Mouse (Mus musculus) testis, adult 2 months (tissue): ENCODE results near the gene Tox4. TPM values are rescaled to one million over a fixed set of nuclear protein-coding genes. Genes with fewer than 3 reads are reported as not detected.
"Not testable (repeated sequence)": the region's sequence is repeated elsewhere in the genome, so short reads cannot be mapped to it uniquely, and the experiment has no call there.

ENCODE experiments used
- H3K27ac ChIP-seq: fragments of 200-500 bp; 2 replicates; pipeline ENCODE4 v1.5.1; 2012; ENCODE audit warnings: low read depth, low read length; ENCODE audit not compliant: control insufficient read depth, insufficient read depth
- H3K27me3 ChIP-seq: fragments of 200-500 bp; 2 replicates; pipeline ENCODE4 v1.6.1; 2012; ENCODE audit warnings: mild to moderate bottlenecking, low read length, moderate library complexity; ENCODE audit not compliant: control insufficient read depth, insufficient read depth
- H3K36me3 ChIP-seq: fragments of 200-500 bp; 2 replicates; pipeline ENCODE4 v1.6.1; 2012; ENCODE audit warnings: mild to moderate bottlenecking, low read length; ENCODE audit not compliant: control insufficient read depth, insufficient read depth
- H3K4me1 ChIP-seq: fragments of 200-500 bp; 2 replicates; pipeline ENCODE4 v1.6.1; 2012; ENCODE audit warnings: low read length; ENCODE audit not compliant: control insufficient read depth, insufficient read depth
- H3K4me3 ChIP-seq: fragments of 200-500 bp; 2 replicates; pipeline ENCODE4 v1.5.1; 2012; ENCODE audit warnings: low read depth, mild to moderate bottlenecking, low read length, moderate library complexity, mixed read lengths; ENCODE audit not compliant: control insufficient read depth
- CTCF ChIP-seq: fragments of 200-500 bp; IDR thresholded peaks from 2 replicates; pipeline ENCODE4 v1.5.1; 2012; ENCODE audit warnings: low read depth, mild to moderate bottlenecking, inconsistent platforms, low read length, moderate library complexity; ENCODE audit not compliant: control insufficient read depth, insufficient read depth, insufficient replicate concordance
- POLR2A ChIP-seq: fragments of 200-500 bp; IDR thresholded peaks from 2 replicates; pipeline ENCODE4 v1.6.1; 2012; ENCODE audit warnings: low read depth, mild to moderate bottlenecking, inconsistent platforms, low read length, moderate library complexity; ENCODE audit not compliant: control insufficient read depth
- polyA plus RNA-seq: library from polyadenylated mRNA; depleted of rRNA; stranded (reverse); fragments of >200 nt; gene quantifications from 2 replicates; pipeline ENCODE4 v1.2.3, GENCODE M21; 2012

Tox4 gene
- polyA plus RNA-seq, 1 experiment, result 47.3 TPM

GRCm38 (mm10) chr14:52295558-52296264 is 16.8 kb downstream of the Tox4 start:
- Histone ChIP-seq H3K4me1 (no peaks in the 10 kb centered on the region), H3K27me3 (no peaks in the 10 kb centered on the region), H3K36me3 (no peaks in the 10 kb centered on the region), H3K4me3 (no peak overlapping the region), H3K27ac (no peak overlapping the region)
- TF ChIP-seq POLR2A, result no peak
- TF ChIP-seq CTCF, result no peak

GRCm38 (mm10) chr14:52303517-52303916 is 24.6 kb downstream of the Tox4 start:
- H3K27ac ChIP-seq, H3K36me3 ChIP-seq, H3K4me3 ChIP-seq, H3K27me3 ChIP-seq, H3K4me1 ChIP-seq: not testable (repeated sequence)

- Histone ChIP-seq H3K4me1 (peaks cover 3% of the 10 kb centered on the region; the same call in 1 of the 2 replicates), H3K36me3 (no peaks in the 10 kb centered on the region), H3K27ac (peak within 1 kb of the TSS; percentile 95), H3K4me3 (peak within 1 kb of the TSS; percentile 80), H3K27me3 (no peaks in the 10 kb centered on the region)
- no peak for TF ChIP-seq CTCF
- peak; percentile 62; the same call in 1 of the 2 replicates for TF ChIP-seq POLR2A
Measured at GRCm38 (mm10) chr14:52304644-52305271, 25.8 kb downstream of the Tox4 start, which contains the start of gene Mettl3. Mettl3 (minus strand) TSS chr14:52305128.

- Histone ChIP-seq H3K4me3 (no peak overlapping the region), H3K4me1 (peaks cover 3% of the 10 kb centered on the region; the same call in 1 of the 2 replicates), H3K27me3 (no peaks in the 10 kb centered on the region), H3K27ac (no peak overlapping the region), H3K36me3 (no peaks in the 10 kb centered on the region)
- no peak for TF ChIP-seq POLR2A
- TF ChIP-seq CTCF, result no peak
Measured at GRCm38 (mm10) chr14:52306100-52306499, 27.2 kb downstream of the Tox4 start.

GRCm38 (mm10) chr14:52310343-52310742 is 31.4 kb downstream of the Tox4 start:
- H3K4me3 ChIP-seq, H3K27ac ChIP-seq, H3K36me3 ChIP-seq, H3K27me3 ChIP-seq: not testable (repeated sequence)
- peaks cover 14% of the 10 kb centered on the region for H3K4me1 ChIP-seq

- Histone ChIP-seq H3K4me3 (no peak overlapping the region), H3K4me1 (peaks cover 16% of the 10 kb centered on the region), H3K27me3 (no peaks in the 10 kb centered on the region), H3K36me3 (no peaks in the 10 kb centered on the region), H3K27ac (no peak overlapping the region)
- no peak for TF ChIP-seq CTCF
- no peak for TF ChIP-seq POLR2A
Measured at GRCm38 (mm10) chr14:52310906-52311305, 32.0 kb downstream of the Tox4 start.

GRCm38 (mm10) chr14:52313931-52314807 is 35.2 kb downstream of the Tox4 start:
- Histone ChIP-seq H3K4me1 (peaks cover 21% of the 10 kb centered on the region), H3K27me3 (no peaks in the 10 kb centered on the region), H3K36me3 (no peaks in the 10 kb centered on the region), H3K27ac (no peak overlapping the region), H3K4me3 (peak overlapping the region; percentile 28)
- TF ChIP-seq CTCF, result no peak
- TF ChIP-seq POLR2A, result no peak
